Mouse (Mus musculus): ENCODE measurements around the gene Cd300e.
A peak's percentile ranks its signal among the peaks of the same experiment; 100 is the strongest.

Gene Cd300e

GRCm38 (mm10) chr11:115062077-115062476 lies at the start of gene Cd300e:
Cd300e (minus strand) TSS chr11:115062177.
- DNase-seq (ENCODE audit: low spot score) = no peak

DNA sequence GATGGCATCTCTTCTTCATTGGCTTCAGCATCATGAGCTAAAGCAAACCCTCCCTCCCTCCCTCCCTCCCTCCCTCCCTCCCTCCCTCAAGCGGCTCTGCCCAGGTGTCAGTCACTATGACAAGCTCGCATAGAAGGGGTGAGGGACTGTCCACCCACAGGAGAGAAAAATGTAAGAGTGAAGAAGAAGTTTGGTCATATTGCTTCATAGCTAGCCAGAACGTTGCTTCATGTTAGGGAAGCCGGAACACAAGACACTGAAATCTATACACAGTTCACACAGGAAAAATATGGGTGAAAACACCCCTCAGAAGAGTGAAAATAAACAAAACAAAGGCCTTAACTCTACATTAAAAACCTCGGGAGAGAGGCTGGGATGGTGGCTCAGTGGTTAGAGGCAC lies 48.3 kb upstream of the Cd300e start:
- DNase-seq (ENCODE audit: low spot score) = no peak

- DNase-seq (ENCODE audit: low spot score) = no peak
Observed at GRCm38 (mm10) chr11:115108176-115108575, 46.2 kb upstream of the Cd300e start.

- no peak for DNase-seq (ENCODE audit: low spot score)
Observed at GRCm38 (mm10) chr11:115107403-115107916, 45.5 kb upstream of the Cd300e start.

DNA sequence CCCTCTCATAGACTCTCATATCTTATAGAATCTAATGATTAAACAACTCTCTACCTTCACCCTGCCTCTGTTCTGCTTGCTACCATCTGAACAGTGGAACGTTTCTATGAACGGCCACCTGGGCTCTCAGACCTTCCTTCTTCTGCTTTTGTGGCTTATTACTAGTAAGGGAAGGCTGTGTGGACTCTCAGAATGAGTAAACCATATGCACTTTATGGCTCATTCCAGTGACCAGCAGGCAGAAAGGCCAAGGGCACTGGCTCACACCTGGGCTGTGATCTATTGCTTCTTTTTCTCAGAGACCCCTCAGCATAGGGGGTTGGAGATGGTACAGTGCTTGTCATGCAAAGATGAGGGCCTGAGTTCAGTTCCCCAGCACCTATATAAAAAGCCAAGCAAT lies 44.7 kb upstream of the Cd300e start:
- no peak for DNase-seq (ENCODE audit: low spot score)

DNA sequence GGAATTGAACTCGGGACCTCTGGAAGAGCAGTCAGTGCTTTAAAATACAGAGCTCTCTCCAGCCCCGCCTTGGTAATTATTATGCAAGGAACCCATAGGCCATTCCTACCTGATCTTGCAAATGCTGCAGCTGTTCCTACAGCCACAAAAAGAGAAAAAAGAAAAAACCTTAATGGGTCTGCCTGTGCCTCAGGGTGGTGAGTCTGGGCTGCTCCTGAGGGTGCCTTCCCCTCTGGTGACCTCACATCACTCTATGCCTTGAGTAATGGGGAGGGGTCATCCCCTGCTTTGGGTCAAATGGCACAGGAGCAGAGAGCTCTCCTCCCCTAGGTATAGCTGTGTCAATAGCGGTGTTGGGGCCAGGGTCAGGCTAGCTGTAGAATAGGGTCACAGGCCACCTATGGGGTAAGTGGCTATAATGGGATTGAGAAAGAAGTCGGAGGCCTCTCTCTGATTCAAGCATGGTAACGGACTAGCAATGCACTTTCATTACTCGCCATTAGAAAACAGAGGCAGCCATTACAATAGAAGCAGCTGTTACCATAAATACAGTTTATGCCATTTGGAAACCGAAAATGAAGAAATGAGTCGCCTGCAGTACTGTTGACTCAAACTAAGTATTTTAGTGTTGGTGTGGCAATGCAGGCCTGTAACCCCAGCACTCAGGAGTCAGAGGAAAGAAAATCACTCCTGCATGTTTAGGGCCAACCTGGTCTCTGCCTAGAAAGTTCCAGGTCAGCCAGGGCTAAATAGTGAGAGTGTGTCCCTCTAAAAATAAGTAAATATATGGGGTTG lies 43.0 kb upstream of the Cd300e start:
- DNase-seq (ENCODE audit: low spot score) = no peak

- no peak for DNase-seq (ENCODE audit: low spot score)
Observed at GRCm38 (mm10) chr11:115103470-115104413, 41.8 kb upstream of the Cd300e start.

GRCm38 (mm10) chr11:115102116-115102515 lies 40.1 kb upstream of the Cd300e start:
- DNase-seq (ENCODE audit: low spot score) = no peak

DNA sequence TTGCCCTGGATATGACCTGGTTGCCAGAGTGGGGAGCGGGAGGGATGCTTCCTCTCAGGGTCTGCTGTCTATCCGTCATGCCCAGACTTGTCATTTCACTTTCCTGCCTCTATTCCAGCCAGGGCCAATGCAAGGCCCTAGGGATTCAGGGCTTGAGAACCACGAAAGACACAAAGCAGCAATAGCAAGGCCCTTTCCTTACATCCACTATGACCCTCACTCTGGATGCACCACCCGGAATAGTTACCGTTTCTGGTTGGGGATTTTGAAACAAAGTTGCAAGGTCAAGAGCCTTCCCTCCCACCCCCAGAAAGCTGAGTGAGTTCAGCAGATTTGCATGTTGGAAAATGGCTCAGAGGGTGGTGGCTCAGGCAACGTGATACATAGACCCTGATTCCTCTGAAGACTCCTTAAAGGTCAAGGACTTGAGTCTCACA lies 39.7 kb upstream of the Cd300e start:
- no peak for DNase-seq (ENCODE audit: low spot score)

DNA sequence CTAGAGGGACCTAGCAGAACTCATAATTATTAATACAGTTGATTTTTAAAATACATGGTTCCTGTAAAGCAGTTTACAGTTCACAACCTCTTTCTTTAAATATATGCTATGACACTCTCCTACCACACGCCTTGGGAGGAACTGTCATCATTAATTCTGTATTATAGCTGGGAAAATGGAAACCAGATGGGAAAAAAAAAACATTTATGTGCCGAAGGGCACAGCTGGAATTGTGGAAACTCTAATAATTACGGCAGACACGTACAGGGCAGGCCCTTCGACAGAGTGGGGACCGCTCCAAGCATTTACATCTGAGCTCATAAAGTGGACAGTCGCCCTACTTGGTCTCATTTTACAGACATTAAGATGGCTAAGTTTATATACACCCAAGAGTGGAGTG lies 38.8 kb upstream of the Cd300e start:
- DNase-seq (ENCODE audit: low spot score) = no peak

- no peak for DNase-seq (ENCODE audit: low spot score)
Observed at GRCm38 (mm10) chr11:115100032-115100621, 38.1 kb upstream of the Cd300e start.

DNA sequence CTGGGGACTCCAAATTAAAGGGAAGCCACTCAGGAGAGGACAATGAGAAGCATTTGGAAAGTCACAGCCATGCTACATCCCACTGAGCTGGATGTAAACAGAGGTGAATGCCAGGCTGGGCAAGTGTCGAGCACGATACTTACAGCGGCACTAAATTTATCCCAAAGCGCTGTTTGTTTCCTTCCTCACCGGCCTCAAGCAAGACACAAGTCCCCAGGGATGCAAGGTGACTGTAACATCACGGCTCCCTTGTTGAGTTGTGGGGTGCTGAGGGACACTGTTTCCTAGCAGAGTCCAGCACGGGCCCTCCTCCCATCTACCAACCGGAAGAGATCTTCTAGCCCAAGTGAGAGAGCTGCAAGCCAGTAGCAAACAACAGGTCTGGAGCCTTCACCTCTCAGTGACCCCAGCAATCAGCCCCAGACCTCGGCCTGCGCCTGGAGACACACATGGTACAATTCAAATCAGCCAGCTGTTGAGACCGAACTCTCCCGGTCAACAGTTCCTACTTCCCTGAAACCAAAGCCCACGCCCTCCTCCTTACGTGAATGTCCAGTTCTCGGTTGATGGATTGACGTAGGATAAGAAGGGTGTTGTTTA lies 37.4 kb upstream of the Cd300e start:
- no peak for DNase-seq (ENCODE audit: low spot score)

- DNase-seq (ENCODE audit: low spot score) = no peak
Observed at GRCm38 (mm10) chr11:115098203-115098932, 36.4 kb upstream of the Cd300e start.

DNA sequence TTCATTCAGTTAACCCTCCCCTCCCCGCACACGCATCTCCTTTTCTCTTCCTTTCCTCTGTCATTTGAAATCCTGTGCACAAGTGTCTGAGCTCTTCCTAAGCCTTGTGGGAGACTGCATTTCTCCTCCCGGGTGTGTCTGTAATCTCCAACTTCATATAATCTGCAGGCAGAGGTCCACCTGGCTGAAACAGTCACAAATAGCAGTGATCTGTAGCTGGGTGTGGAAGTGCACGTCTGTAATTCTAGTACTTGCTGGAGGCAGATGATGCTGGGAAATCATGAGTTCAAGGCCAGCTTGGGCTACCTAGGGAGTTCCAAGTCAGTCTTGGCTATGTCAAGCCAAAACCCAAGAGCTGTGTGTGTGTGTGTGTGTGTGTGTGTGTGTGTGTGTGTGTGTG lies 30.2 kb upstream of the Cd300e start:
- no peak for DNase-seq (ENCODE audit: low spot score)

GRCm38 (mm10) chr11:115091362-115091901 lies 29.5 kb upstream of the Cd300e start, which contains the start of gene Rab37:
Rab37 (plus strand) TSS chr11:115091431.
- no peak for DNase-seq (ENCODE audit: low spot score)

DNA sequence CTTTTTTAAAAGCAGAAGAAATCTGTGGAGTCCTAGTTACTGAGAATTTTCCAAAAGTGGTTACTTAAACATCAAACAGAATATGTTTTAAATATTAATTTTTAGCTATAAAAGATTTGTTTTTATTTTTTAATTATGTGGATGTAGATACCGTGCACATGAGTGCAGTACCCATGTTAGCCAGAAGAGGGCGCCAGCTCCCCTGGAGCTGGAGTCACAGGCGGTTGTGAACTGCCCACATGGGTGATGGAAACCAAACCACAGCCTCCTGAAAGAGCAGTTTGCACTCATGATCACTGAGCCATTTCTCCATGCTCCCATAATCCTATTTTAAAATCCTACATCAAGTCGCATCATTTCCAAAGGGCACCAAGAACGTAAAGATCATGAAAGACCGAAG lies 27.9 kb upstream of the Cd300e start:
- DNase-seq (ENCODE audit: low spot score) = peak; percentile 12

- no peak for DNase-seq (ENCODE audit: low spot score)
Observed at GRCm38 (mm10) chr11:115086213-115086612, 24.2 kb upstream of the Cd300e start.

DNA sequence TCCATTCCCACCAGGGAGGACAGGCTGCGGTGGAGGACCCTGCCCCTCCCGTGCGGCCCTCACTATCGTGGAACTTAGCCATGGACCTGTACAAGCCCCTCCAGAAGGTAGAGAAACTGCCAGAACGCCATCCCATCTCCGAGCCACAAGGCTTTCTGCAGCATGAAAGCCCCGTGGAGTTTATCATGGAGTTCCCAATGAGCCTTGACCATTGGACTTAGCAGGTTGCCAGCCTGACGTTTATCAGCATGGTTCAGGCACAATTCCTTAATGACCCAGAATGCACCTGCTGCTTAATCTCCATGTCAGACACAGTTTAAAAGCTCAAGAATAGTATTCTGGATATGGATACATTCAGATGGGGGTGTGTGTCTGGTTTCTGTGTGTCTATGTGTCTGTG lies 23.1 kb upstream of the Cd300e start:
- no peak for DNase-seq (ENCODE audit: low spot score)

GRCm38 (mm10) chr11:115084595-115084994 lies 22.6 kb upstream of the Cd300e start:
- DNase-seq (ENCODE audit: low spot score) = no peak

DNA sequence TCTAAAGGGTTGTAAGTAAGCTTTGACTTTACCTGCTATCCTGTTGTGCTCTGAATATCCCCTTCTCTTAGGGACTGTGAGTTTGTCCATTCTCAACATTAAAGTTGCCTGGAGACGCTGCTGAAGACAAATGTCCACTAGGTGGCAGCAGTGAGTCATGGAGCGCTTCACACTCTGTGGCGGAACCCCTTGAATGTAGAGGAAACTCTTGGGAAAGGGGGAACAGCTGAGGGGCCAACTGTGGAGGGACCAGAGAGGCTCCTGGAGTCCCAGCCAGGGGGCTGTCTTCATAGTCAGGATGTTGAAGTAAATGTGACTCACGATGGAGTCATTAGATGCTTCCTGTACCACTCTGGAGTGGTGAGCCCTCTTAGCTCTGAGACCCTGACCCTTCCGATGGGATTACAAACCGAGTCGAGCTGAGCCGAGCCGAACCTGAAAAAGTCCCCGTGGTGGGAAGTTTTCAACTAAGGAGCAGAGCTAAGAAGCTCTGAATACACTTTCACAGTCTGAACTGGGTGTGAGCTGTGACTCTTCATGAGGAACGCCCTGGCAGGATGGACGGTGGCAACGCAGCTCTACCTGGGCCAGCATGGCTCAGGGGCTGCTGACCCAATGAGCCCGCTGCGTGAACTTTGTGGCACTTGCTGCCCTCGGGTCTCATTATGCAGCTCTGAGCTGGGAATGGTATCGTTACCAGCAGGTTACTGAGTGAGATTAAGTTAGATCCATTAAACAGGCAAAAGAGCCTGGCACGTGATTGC lies 21.6 kb upstream of the Cd300e start:
- DNase-seq (ENCODE audit: low spot score) = peak; percentile 56
